Mouse (Mus musculus): Measurements from ENCODE around the gene S100a5. TPM values are rescaled to one million over a fixed set of nuclear protein-coding genes. Genes with fewer than 3 reads are reported as not detected.

Gene S100a5
- polyA plus RNA-seq, 1 experiment, result 0.43 TPM

GRCm38 (mm10) chr3:90613461-90614147 is 5.3 kb downstream of the S100a5 start:
- Histone ChIP-seq H3K79me2 (ENCODE audit: control insufficient read depth, insufficient read depth) (peaks cover 41% of the 10 kb centered on the region), H3K4me3 (ENCODE audit: insufficient read depth, poor library complexity, severe bottlenecking) (peak overlapping the region; percentile 87), H3K27me3 (ENCODE audit: control insufficient read depth, insufficient read depth, insufficient read length) (no peaks in the 10 kb centered on the region), H3K79me3 (ENCODE audit: low read depth) (peaks cover 29% of the 10 kb centered on the region), H3K36me3 (ENCODE audit: control insufficient read depth, insufficient read depth) (peaks cover 39% of the 10 kb centered on the region), H3ac (ENCODE audit: control insufficient read depth, insufficient read length, low read depth) (peak overlapping the region; percentile 95)
- TF ChIP-seq CEBPB (IDR thresholded peaks at IDR 0.05; ENCODE audit: low read depth) (no peak), CTCF (IDR thresholded peaks at IDR 0.05; ENCODE audit: control insufficient read depth, insufficient read depth, insufficient read length) (no peak), USF1 (IDR thresholded peaks at IDR 0.05; ENCODE audit: low read depth) (no peak), FOSL1 (IDR thresholded peaks at IDR 0.05; ENCODE audit: insufficient read depth, low read length, poor library complexity, severe bottlenecking) (no peak), MYOD1 (IDR thresholded peaks at IDR 0.05; ENCODE audit: control insufficient read depth, insufficient read length, low read depth) (no peak), MYOG (IDR thresholded peaks at IDR 0.05; ENCODE audit: control insufficient read depth, extremely low read depth, insufficient read length) (no peak), MAX (IDR thresholded peaks at IDR 0.05) (no peak)

- peaks cover 29% of the 10 kb centered on the region for H3K79me3 ChIP-seq (ENCODE audit: low read depth)
- H3ac ChIP-seq (ENCODE audit: control insufficient read depth, insufficient read length, low read depth), result peak overlapping the region; percentile 95
- H3K27me3 ChIP-seq (ENCODE audit: control insufficient read depth, insufficient read depth, insufficient read length), result no peaks in the 10 kb centered on the region
- peak overlapping the region; percentile 87 for H3K4me3 ChIP-seq (ENCODE audit: insufficient read depth, poor library complexity, severe bottlenecking)
- peaks cover 41% of the 10 kb centered on the region for H3K79me2 ChIP-seq (ENCODE audit: control insufficient read depth, insufficient read depth)
- TF ChIP-seq CEBPB (IDR thresholded peaks at IDR 0.05; ENCODE audit: low read depth) (no peak), FOSL1 (IDR thresholded peaks at IDR 0.05; ENCODE audit: insufficient read depth, low read length, poor library complexity, severe bottlenecking) (no peak), USF1 (IDR thresholded peaks at IDR 0.05; ENCODE audit: low read depth) (no peak), MAX (IDR thresholded peaks at IDR 0.05) (no peak), MYOD1 (IDR thresholded peaks at IDR 0.05; ENCODE audit: control insufficient read depth, insufficient read length, low read depth) (no peak), MYOG (IDR thresholded peaks at IDR 0.05; ENCODE audit: control insufficient read depth, extremely low read depth, insufficient read length) (no peak), CTCF (IDR thresholded peaks at IDR 0.05; ENCODE audit: control insufficient read depth, insufficient read depth, insufficient read length) (no peak)
- peaks cover 39% of the 10 kb centered on the region for H3K36me3 ChIP-seq (ENCODE audit: control insufficient read depth, insufficient read depth)
Measured at GRCm38 (mm10) chr3:90614148-90614530, 5.8 kb downstream of the S100a5 start.

DNA sequence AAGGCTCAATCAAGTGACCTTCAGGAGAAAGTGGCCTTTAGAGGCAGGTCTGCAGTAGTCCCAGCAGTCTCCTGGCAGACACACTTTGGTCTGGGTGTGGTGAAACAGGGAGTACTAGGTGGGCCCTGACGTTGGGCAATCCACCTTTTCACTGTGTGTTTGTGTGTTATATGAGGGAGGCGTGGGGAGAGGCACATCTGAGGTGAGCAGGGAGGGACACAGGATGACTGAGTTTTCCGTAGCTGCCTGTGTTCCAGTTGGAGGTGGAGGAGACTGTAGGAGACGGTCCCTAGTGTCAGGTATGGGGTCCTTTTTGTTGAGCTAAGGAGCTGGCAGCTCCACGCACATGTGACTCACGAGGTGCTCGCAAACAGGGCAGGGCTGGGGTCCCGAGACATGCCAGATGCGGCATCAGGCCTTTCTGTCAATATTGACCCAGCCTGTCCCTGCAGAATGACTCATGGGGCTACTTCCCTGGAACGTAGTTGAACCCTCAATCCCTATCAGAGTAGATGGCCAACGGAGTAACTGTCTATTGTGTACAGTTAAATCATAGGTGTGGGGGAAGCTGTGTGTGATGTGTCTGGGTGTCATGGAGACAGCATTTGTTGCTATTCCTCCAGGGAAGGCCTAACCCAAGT is 6.4 kb downstream of the S100a5 start:
- Histone ChIP-seq H3K4me3 (ENCODE audit: insufficient read depth, poor library complexity, severe bottlenecking) (peak overlapping the region; percentile 87), H3ac (ENCODE audit: control insufficient read depth, insufficient read length, low read depth) (peak overlapping the region; percentile 95), H3K79me2 (ENCODE audit: control insufficient read depth, insufficient read depth) (peaks cover 41% of the 10 kb centered on the region), H3K79me3 (ENCODE audit: low read depth) (peaks cover 29% of the 10 kb centered on the region), H3K27me3 (ENCODE audit: control insufficient read depth, insufficient read depth, insufficient read length) (no peaks in the 10 kb centered on the region), H3K36me3 (ENCODE audit: control insufficient read depth, insufficient read depth) (peaks cover 43% of the 10 kb centered on the region)
- TF ChIP-seq MAX (IDR thresholded peaks at IDR 0.05), result peak; percentile 33
- TF ChIP-seq CEBPB (IDR thresholded peaks at IDR 0.05; ENCODE audit: low read depth), result peak; percentile 23
- no peak for TF ChIP-seq FOSL1 (IDR thresholded peaks at IDR 0.05; ENCODE audit: insufficient read depth, low read length, poor library complexity, severe bottlenecking)
- no peak for TF ChIP-seq MYOD1 (IDR thresholded peaks at IDR 0.05; ENCODE audit: control insufficient read depth, insufficient read length, low read depth)
- no peak for TF ChIP-seq MYOG (IDR thresholded peaks at IDR 0.05; ENCODE audit: control insufficient read depth, extremely low read depth, insufficient read length)
- no peak for TF ChIP-seq CTCF (IDR thresholded peaks at IDR 0.05; ENCODE audit: control insufficient read depth, insufficient read depth, insufficient read length)
- peak; percentile 38 for TF ChIP-seq USF1 (IDR thresholded peaks at IDR 0.05; ENCODE audit: low read depth)

DNA sequence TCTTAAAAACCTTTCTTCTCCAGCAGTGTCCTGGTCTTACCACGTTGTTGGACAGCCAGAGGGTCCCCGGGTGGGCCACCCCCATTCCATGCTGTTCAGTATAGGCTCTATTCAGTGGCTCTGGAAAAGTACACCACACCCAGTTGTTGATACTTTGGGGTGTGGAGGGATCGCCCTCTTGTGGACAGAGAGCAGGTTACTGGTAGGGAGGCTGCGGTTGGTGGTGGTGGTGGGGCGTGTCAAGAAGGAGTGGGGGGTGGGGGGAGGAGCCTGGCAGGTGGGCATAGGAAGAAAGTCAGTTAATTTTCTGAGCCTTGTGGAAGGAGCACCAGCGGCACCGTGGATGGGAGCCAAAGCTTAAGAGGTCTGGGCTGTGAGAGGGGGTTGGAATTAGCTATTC is 7.1 kb downstream of the S100a5 start:
- peak overlapping the region; percentile 87 for H3K4me3 ChIP-seq (ENCODE audit: insufficient read depth, poor library complexity, severe bottlenecking)
- TF ChIP-seq CEBPB (IDR thresholded peaks at IDR 0.05; ENCODE audit: low read depth), result no peak
- no peak for TF ChIP-seq USF1 (IDR thresholded peaks at IDR 0.05; ENCODE audit: low read depth)
- TF ChIP-seq CTCF (IDR thresholded peaks at IDR 0.05; ENCODE audit: control insufficient read depth, insufficient read depth, insufficient read length), result peak; percentile 80
- no peak for TF ChIP-seq FOSL1 (IDR thresholded peaks at IDR 0.05; ENCODE audit: insufficient read depth, low read length, poor library complexity, severe bottlenecking)
- no peak for TF ChIP-seq MYOD1 (IDR thresholded peaks at IDR 0.05; ENCODE audit: control insufficient read depth, insufficient read length, low read depth)
- H3K79me2 ChIP-seq (ENCODE audit: control insufficient read depth, insufficient read depth), result peaks cover 41% of the 10 kb centered on the region

DNA sequence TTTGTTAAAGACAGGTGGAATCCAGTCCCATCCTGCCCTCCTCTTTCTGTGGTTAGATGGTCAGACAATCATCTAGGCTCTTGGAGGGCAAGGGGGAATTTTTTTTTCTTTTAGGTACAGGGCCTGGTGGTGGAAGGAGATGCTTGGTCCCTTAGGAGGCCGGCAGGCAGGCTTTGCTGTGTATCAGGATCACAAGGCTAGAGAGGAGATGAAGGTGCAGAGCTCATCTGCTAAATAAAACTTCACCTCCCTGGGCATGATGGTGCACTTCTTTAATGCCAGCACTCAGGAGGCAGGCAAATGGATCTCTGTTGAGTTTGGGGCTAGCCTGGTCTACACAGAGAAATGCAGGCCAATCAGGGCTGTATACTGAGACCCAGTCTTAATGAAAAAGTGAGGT is 7.6 kb downstream of the S100a5 start:
- Histone ChIP-seq H3K36me3 (ENCODE audit: control insufficient read depth, insufficient read depth) (peaks cover 50% of the 10 kb centered on the region), H3K79me3 (ENCODE audit: low read depth) (peaks cover 29% of the 10 kb centered on the region), H3K4me3 (ENCODE audit: insufficient read depth, poor library complexity, severe bottlenecking) (peak overlapping the region; percentile 87), H3K79me2 (ENCODE audit: control insufficient read depth, insufficient read depth) (peaks cover 41% of the 10 kb centered on the region), H3ac (ENCODE audit: control insufficient read depth, insufficient read length, low read depth) (no peak overlapping the region), H3K27me3 (ENCODE audit: control insufficient read depth, insufficient read depth, insufficient read length) (no peaks in the 10 kb centered on the region)
- no peak for TF ChIP-seq FOSL1 (IDR thresholded peaks at IDR 0.05; ENCODE audit: insufficient read depth, low read length, poor library complexity, severe bottlenecking)
- TF ChIP-seq CTCF (IDR thresholded peaks at IDR 0.05; ENCODE audit: control insufficient read depth, insufficient read depth, insufficient read length), result no peak
- no peak for TF ChIP-seq CEBPB (IDR thresholded peaks at IDR 0.05; ENCODE audit: low read depth)
- no peak for TF ChIP-seq USF1 (IDR thresholded peaks at IDR 0.05; ENCODE audit: low read depth)
- no peak for TF ChIP-seq MYOG (IDR thresholded peaks at IDR 0.05; ENCODE audit: control insufficient read depth, extremely low read depth, insufficient read length)
- no peak for TF ChIP-seq MYOD1 (IDR thresholded peaks at IDR 0.05; ENCODE audit: control insufficient read depth, insufficient read length, low read depth)
- TF ChIP-seq MAX (IDR thresholded peaks at IDR 0.05), result no peak

More for the DNA sequence above, 7.1 kb downstream of the S100a5 start:
- H3K79me3 ChIP-seq (ENCODE audit: low read depth), result peaks cover 29% of the 10 kb centered on the region
- H3K36me3 ChIP-seq (ENCODE audit: control insufficient read depth, insufficient read depth), result peaks cover 49% of the 10 kb centered on the region
- peak overlapping the region; percentile 95 for H3ac ChIP-seq (ENCODE audit: control insufficient read depth, insufficient read length, low read depth)
- H3K27me3 ChIP-seq (ENCODE audit: control insufficient read depth, insufficient read depth, insufficient read length), result no peaks in the 10 kb centered on the region
